Mouse (Mus musculus) ovary, postnatal 10 days (tissue): ENCODE data around the gene Pcsk5.

Source experiments
- DNase-seq: peaks from one replicate; pipeline ENCODE4 v3.0.0; 2022; ENCODE audit warnings: low spot score

Gene Pcsk5

GRCm38 (mm10) chr19:17837471-17837859 is at the start of gene Pcsk5:
TSS of gene Pcsk5 (minus strand) at chr19:17837632.
- peak; percentile 71 for DNase-seq

GRCm38 (mm10) chr19:17875804-17876203 is 38.4 kb upstream of the Pcsk5 start:
- DNase-seq = no peak

GRCm38 (mm10) chr19:17874388-17874787 is 37.0 kb upstream of the Pcsk5 start:
- DNase-seq = no peak

- no peak for DNase-seq
Observed at GRCm38 (mm10) chr19:17873755-17874154, 36.3 kb upstream of the Pcsk5 start.

- no peak for DNase-seq
Observed at GRCm38 (mm10) chr19:17866317-17866891, 29.0 kb upstream of the Pcsk5 start.

GRCm38 (mm10) chr19:17860351-17861014 is 23.1 kb upstream of the Pcsk5 start:
- DNase-seq = no peak

GRCm38 (mm10) chr19:17856741-17857140 is 19.3 kb upstream of the Pcsk5 start:
- DNase-seq = no peak

GRCm38 (mm10) chr19:17848417-17848816 is 11.0 kb upstream of the Pcsk5 start:
- DNase-seq = no peak

- DNase-seq = no peak
Observed at GRCm38 (mm10) chr19:17845967-17846366, 8.5 kb upstream of the Pcsk5 start.

GRCm38 (mm10) chr19:17841586-17841985 is 4.2 kb upstream of the Pcsk5 start:
- DNase-seq = no peak

- no peak for DNase-seq
Observed at GRCm38 (mm10) chr19:17839856-17840255, 2.4 kb upstream of the Pcsk5 start.

GRCm38 (mm10) chr19:17836566-17837470 is 614 bp downstream of the Pcsk5 start:
- peak; percentile 39 for DNase-seq

- DNase-seq = no peak
Observed at GRCm38 (mm10) chr19:17835681-17836565, 1.5 kb downstream of the Pcsk5 start.

- DNase-seq = no peak
Observed at GRCm38 (mm10) chr19:17834894-17835293, 2.5 kb downstream of the Pcsk5 start.

- no peak for DNase-seq
Observed at GRCm38 (mm10) chr19:17831376-17831775, 6.1 kb downstream of the Pcsk5 start.

GRCm38 (mm10) chr19:17828414-17828813 is 9.0 kb downstream of the Pcsk5 start:
- no peak for DNase-seq

- DNase-seq = no peak
Observed at GRCm38 (mm10) chr19:17826694-17827093, 10.7 kb downstream of the Pcsk5 start.

- DNase-seq = no peak
Observed at GRCm38 (mm10) chr19:17820046-17820445, 17.4 kb downstream of the Pcsk5 start.

GRCm38 (mm10) chr19:17819081-17819480 is 18.4 kb downstream of the Pcsk5 start:
- no peak for DNase-seq

GRCm38 (mm10) chr19:17815062-17815461 is 22.4 kb downstream of the Pcsk5 start:
- no peak for DNase-seq

GRCm38 (mm10) chr19:17813449-17813990 is 23.9 kb downstream of the Pcsk5 start:
- no peak for DNase-seq

GRCm38 (mm10) chr19:17812661-17813060 is 24.8 kb downstream of the Pcsk5 start:
- no peak for DNase-seq
